Mouse (Mus musculus) lung, adult 2 months (tissue): ENCODE measurements around the gene Cd68.

Experiments used
- CTCF ChIP-seq: fragments of 200-500 bp; IDR thresholded peaks from 2 replicates; pipeline ENCODE4 v1.5.1; 2011; ENCODE audit warnings: mild to moderate bottlenecking, low read length, control low read depth; ENCODE audit not compliant: insufficient read depth
- POLR2A ChIP-seq: fragments of 200-500 bp; IDR thresholded peaks from 2 replicates; pipeline ENCODE4 v1.6.1; 2011; ENCODE audit warnings: low read depth, mild to moderate bottlenecking, control low read depth, low read length, borderline replicate concordance; ENCODE audit errors: extremely low read depth

GRCm38 (mm10) chr11:69622406-69622805 lies 43.5 kb downstream of the Cd68 start:
- TF ChIP-seq CTCF (no peak), POLR2A (no peak)
